Mouse (Mus musculus) limb, embryonic 13.5 days (tissue): ENCODE data around the gene Spdef. TPM values are rescaled to one million over a fixed set of nuclear protein-coding genes. Genes with fewer than 3 reads are reported as not detected.

ENCODE experiments used
- ATAC-seq: fragments of 200-750 bp; cut with Nextera tagmentation; 2 replicates; pipeline ENCODE4 v1.8.0; 2017; ENCODE audit warnings: low read depth, moderate number of reproducible peaks, moderate TSS enrichment; ENCODE audit not compliant: low FRiP score
- H3K27ac ChIP-seq: fragments of 300-500 bp; sonication (generic); 2 replicates; pipeline ENCODE4 v1.5.1; 2015; ENCODE audit warnings: inconsistent platforms, mild to moderate bottlenecking, moderate library complexity
- H3K27me3 ChIP-seq: fragments of 300-500 bp; sonication (generic); 2 replicates; pipeline ENCODE4 v1.6.1; 2015; ENCODE audit warnings: mild to moderate bottlenecking, inconsistent platforms
- H3K36me3 ChIP-seq: fragments of 300-500 bp; sonication (generic); 2 replicates; pipeline ENCODE4 v1.6.1; 2015; ENCODE audit warnings: inconsistent platforms, mild to moderate bottlenecking, moderate library complexity
- H3K4me1 ChIP-seq: fragments of 300-500 bp; sonication (generic); 2 replicates; pipeline ENCODE4 v1.6.1; 2015; ENCODE audit warnings: inconsistent platforms
- H3K4me2 ChIP-seq: fragments of 300-500 bp; sonication (generic); replicated peaks from 2 replicates; pipeline ENCODE4 v1.6.1; 2015; ENCODE audit warnings: inconsistent platforms, mild to moderate bottlenecking, moderate library complexity
- H3K4me3 ChIP-seq: fragments of 300-500 bp; sonication (generic); 2 replicates; pipeline ENCODE4 v1.5.1; 2015; ENCODE audit warnings: moderate library complexity, mild to moderate bottlenecking, inconsistent platforms
- H3K9ac ChIP-seq: fragments of 300-500 bp; sonication (generic); 2 replicates; pipeline ENCODE4 v1.6.1; 2015; ENCODE audit warnings: mild to moderate bottlenecking, inconsistent platforms
- H3K9me3 ChIP-seq: fragments of 300-500 bp; sonication (generic); 2 replicates; pipeline ENCODE4 v1.6.1; 2016; ENCODE audit warnings: inconsistent platforms
- WGBS: fragments of 180-500 bp; shearing (Covaris S2); methylation state at CpG from one replicate; pipeline ENCODE4 v1.1.7; 2015; 5-methylcytosine and 5-hydroxymethylcytosine counted together
- polyA plus RNA-seq: library from polyadenylated mRNA; unstranded; fragments of >200 nt; fragmentation: Nextera tagmentation; extraction: Ambion mirVana; gene quantifications from 2 replicates; pipeline ENCODE4 v1.2.1, GENCODE M21; 2015

Gene Spdef
- polyA plus RNA-seq, 1 experiment from 2014 or later = 0.17 TPM

GRCm38 (mm10) chr17:27671720-27672119, 57.0 kb downstream of the Spdef start:
- Histone ChIP-seq H3K4me2 (no peak overlapping the region), H3K9me3 (no peaks in the 10 kb centered on the region), H3K27me3 (no peaks in the 10 kb centered on the region), H3K36me3 (no peaks in the 10 kb centered on the region), H3K4me1 (no peaks in the 10 kb centered on the region), H3K4me3 (no peak overlapping the region), H3K27ac (no peak overlapping the region), H3K9ac (no peak overlapping the region)
- 83% methylated on average over 6 of the region's 6 CpGs for WGBS
- no peak for ATAC-seq

Other genes with a start within 250 kb of the Spdef start
- gene Grm4, start 207.6 kb downstream of the Spdef start, polyA plus RNA-seq = 0.31 and 0.34 TPM in 2 replicates
- gene Hmga1, start 172.5 kb downstream of the Spdef start, polyA plus RNA-seq = 234 and 241 TPM in 2 replicates
- 20.2 and 21.0 TPM in 2 replicates for gene AI413582, start 163.2 kb downstream of the Spdef start, polyA plus RNA-seq
- gene Nudt3, start 105.5 kb downstream of the Spdef start, polyA plus RNA-seq = 99.5 and 102 TPM in 2 replicates
- gene RPS10-NUDT3, start 93.7 kb downstream of the Spdef start, polyA plus RNA-seq = not detected in 2 replicates
- 906 and 924 TPM in 2 replicates for gene Rps10, start 92.3 kb downstream of the Spdef start, polyA plus RNA-seq
- gene Pacsin1, start 73.4 kb downstream of the Spdef start, polyA plus RNA-seq = 5.0 and 6.2 TPM in 2 replicates
- gene D17Wsu92e, start 91.7 kb upstream of the Spdef start, polyA plus RNA-seq = 18.1 and 18.2 TPM in 2 replicates
- gene Snrpc, start 109.2 kb upstream of the Spdef start, polyA plus RNA-seq = 355 and 358 TPM in 2 replicates
- gene Uhrf1bp1, start 127.5 kb upstream of the Spdef start, polyA plus RNA-seq = 6.7 and 7.5 TPM in 2 replicates
- 14.1 and 16.5 TPM in 2 replicates for gene Anks1, start 180.4 kb upstream of the Spdef start, polyA plus RNA-seq
- gene Taf11, start 180.9 kb upstream of the Spdef start, polyA plus RNA-seq = 81.0 and 90.6 TPM in 2 replicates